Mouse (Mus musculus) liver, embryonic 14 days (tissue): ENCODE results near the gene Vmn2r60. TPM values are rescaled to one million over a fixed set of nuclear protein-coding genes. Genes with fewer than 3 reads are reported as not detected.

Experiments used
- polyA plus RNA-seq: library from polyadenylated mRNA; depleted of rRNA; stranded (reverse); fragments of >200 nt; gene quantifications from 2 replicates; pipeline ENCODE4 v1.2.3, GENCODE M21; 2012; rRNA removed

Vmn2r60 gene
- polyA plus RNA-seq = not detected in 2 replicates

GRCm38 (mm10) chr7:42107470-42107869 lies at the start of gene Vmn2r60:
Vmn2r60 (plus strand) TSS chr7:42107770.

GRCm38 (mm10) chr7:42058923-42059322 lies 48.6 kb upstream of the Vmn2r60 start, which contains the start of gene Vmn2r59:
Vmn2r59 (minus strand) TSS chr7:42059023.

Other genes with a start within 250 kb of the Vmn2r60 start
- gene Vmn2r58, start 235.1 kb upstream of the Vmn2r60 start, polyA plus RNA-seq = not detected in 2 replicates
- not detected in 2 replicates for gene Vmn2r59, start 48.7 kb upstream of the Vmn2r60 start, polyA plus RNA-seq
- not detected in 2 replicates for gene Vmn2r61, start 152.3 kb downstream of the Vmn2r60 start, polyA plus RNA-seq